Mouse (Mus musculus): ENCODE data around the gene Bicc1.

- TF ChIP-seq MAFK (IDR thresholded peaks at IDR 0.05; ENCODE audit: insufficient read depth, low read depth, low read length) = no peak
- no peak for TF ChIP-seq HCFC1 (IDR thresholded peaks at IDR 0.05; ENCODE audit: borderline replicate concordance, insufficient read depth, low read length)
Observed at GRCm38 (mm10) chr10:70952770-70953147, 206.7 kb downstream of the Bicc1 start.

All from ES-E14 (cell line).